Mouse (Mus musculus) heart, embryonic 14.5 days (tissue): Measurements from ENCODE around the gene 0610010F05Rik. TPM values are rescaled to one million over a fixed set of nuclear protein-coding genes. Genes with fewer than 3 reads are reported as not detected.

Experiments used
- polyA plus RNA-seq: library from polyadenylated mRNA; unstranded; fragments of >200 nt; fragmentation: Nextera tagmentation; extraction: Ambion mirVana; gene quantifications from 2 replicates; pipeline ENCODE4 v1.2.1, GENCODE M21; 2014

0610010F05Rik gene
- polyA plus RNA-seq, 1 experiment from 2014 or later: 19.5 TPM

Other genes starting within 250 kb of the 0610010F05Rik start
- gene Ahsa2, start 135.6 kb downstream of the 0610010F05Rik start, polyA plus RNA-seq: 50.9 and 54.2 TPM in 2 replicates
- gene 1700093K21Rik, start 112.5 kb downstream of the 0610010F05Rik start, polyA plus RNA-seq: not detected in 2 replicates
- 10.5 and 11.8 TPM in 2 replicates for gene Pus10, start 32.0 kb upstream of the 0610010F05Rik start, polyA plus RNA-seq
- gene Pex13, start 32.3 kb upstream of the 0610010F05Rik start, polyA plus RNA-seq: 33.5 and 34.3 TPM in 2 replicates
- 1.9 and 2.2 TPM in 2 replicates for gene Rel, start 137.3 kb upstream of the 0610010F05Rik start, polyA plus RNA-seq